Mouse (Mus musculus) midbrain, embryonic 16.5 days (tissue): ENCODE results near the gene Tmem184c. TPM values are rescaled to one million over a fixed set of nuclear protein-coding genes. Genes with fewer than 3 reads are reported as not detected.

Source experiments
- ATAC-seq: fragments of 200-750 bp; cut with Nextera tagmentation; 2 replicates; pipeline ENCODE4 v1.8.0; 2017; ENCODE audit warnings: moderate TSS enrichment
- H3K27ac ChIP-seq: fragments of 300-500 bp; sonication (generic); 2 replicates; pipeline ENCODE4 v1.5.1; 2014; ENCODE audit warnings: mild to moderate bottlenecking, low read length, mixed read lengths
- H3K27me3 ChIP-seq: fragments of 300-500 bp; sonication (generic); 2 replicates; pipeline ENCODE4 v1.6.1; 2014; ENCODE audit warnings: low read depth, low read length, mixed read lengths; ENCODE audit not compliant: control insufficient read depth, insufficient read depth
- H3K36me3 ChIP-seq: fragments of 300-500 bp; sonication (generic); 2 replicates; pipeline ENCODE4 v1.6.1; 2014; ENCODE audit warnings: mild to moderate bottlenecking, low read length, moderate library complexity, mixed read lengths; ENCODE audit not compliant: control insufficient read depth, insufficient read depth
- H3K4me1 ChIP-seq: fragments of 300-500 bp; sonication (generic); 2 replicates; pipeline ENCODE4 v1.6.1; 2014; ENCODE audit warnings: mild to moderate bottlenecking, low read length, mixed read lengths; ENCODE audit not compliant: control insufficient read depth, insufficient read depth
- H3K4me2 ChIP-seq: fragments of 300-500 bp; sonication (generic); 2 replicates; pipeline ENCODE4 v1.6.1; 2014; ENCODE audit warnings: mild to moderate bottlenecking, low read length, mixed read lengths
- H3K4me3 ChIP-seq: fragments of 300-500 bp; sonication (generic); 2 replicates; pipeline ENCODE4 v1.5.1; 2014; ENCODE audit warnings: low read depth, mild to moderate bottlenecking, low read length, moderate library complexity, mixed read lengths
- H3K9ac ChIP-seq: fragments of 300-500 bp; sonication (generic); 2 replicates; pipeline ENCODE4 v1.6.1; 2014; ENCODE audit warnings: low read depth, low read length, mixed read lengths
- H3K9me3 ChIP-seq: fragments of 300-500 bp; sonication (generic); replicated peaks from 2 replicates; pipeline ENCODE4 v1.6.1; 2014; ENCODE audit warnings: mild to moderate bottlenecking, low read length, mixed read lengths; ENCODE audit not compliant: control insufficient read depth, poor library complexity, severe bottlenecking
- WGBS: fragments of 180-500 bp; shearing (Covaris S2); extraction: QIAGEN DNeasy Blood & Tissue Kit; methylation state at CpG from one replicate; pipeline ENCODE4 v1.1.7; 2014; 5-methylcytosine and 5-hydroxymethylcytosine counted together
- polyA plus RNA-seq: library from polyadenylated mRNA; unstranded; fragments of >200 nt; fragmentation: Nextera tagmentation; extraction: Ambion mirVana; gene quantifications from 2 replicates; pipeline ENCODE4 v1.2.1, GENCODE M21; 2015

Gene Tmem184c
- 71.1 and 71.8 TPM in 2 replicates for polyA plus RNA-seq

DNA sequence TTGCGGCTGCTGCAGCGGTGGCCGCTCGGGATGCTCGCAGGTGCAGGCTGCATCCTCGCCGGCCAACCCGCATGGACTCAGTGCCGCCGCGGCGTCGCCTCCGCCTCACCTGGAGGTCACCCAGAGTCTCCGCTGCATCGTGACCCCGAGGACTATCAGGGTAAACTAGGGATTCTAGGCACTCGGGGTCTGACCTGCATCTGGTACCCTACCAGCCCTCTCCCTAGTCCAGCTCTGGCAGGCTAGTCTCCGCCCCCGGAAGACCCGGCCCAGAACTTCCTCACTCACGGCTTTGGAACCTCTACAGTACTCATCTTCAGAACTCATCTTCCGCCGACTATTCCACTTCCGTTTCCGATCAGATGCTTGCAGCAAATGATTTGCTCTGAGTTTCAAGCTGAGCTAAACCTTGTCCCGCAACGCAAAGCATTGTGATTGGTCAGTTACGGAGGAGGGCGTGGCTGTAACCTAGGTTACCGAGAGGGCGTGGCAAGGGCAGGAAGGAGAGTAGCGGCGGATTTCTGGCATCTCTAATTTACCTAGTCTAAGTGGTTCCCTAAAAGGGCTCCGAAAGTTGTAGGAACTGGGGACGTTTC, at the start of gene Tmem184c:
Gene Tmem184c (minus strand): TSS at position 325 of the 596 bp plus-strand sequence.
- ATAC-seq = peak; percentile 99
- Histone ChIP-seq H3K9ac (peak within 1 kb of the TSS; percentile 74), H3K4me1 (peaks cover 18% of the 10 kb centered on the region), H3K36me3 (peaks cover 1% of the 10 kb centered on the region; the same call in 1 of the 2 replicates), H3K27ac (peak within 1 kb of the TSS; percentile 79), H3K27me3 (no peaks in the 10 kb centered on the region), H3K4me3 (peak within 1 kb of the TSS; percentile 71), H3K4me2 (peak within 1 kb of the TSS; percentile 83), H3K9me3 (no peaks in the 10 kb centered on the region)
- under 1% methylated on average over 36 of the region's 36 CpGs for WGBS

DNA sequence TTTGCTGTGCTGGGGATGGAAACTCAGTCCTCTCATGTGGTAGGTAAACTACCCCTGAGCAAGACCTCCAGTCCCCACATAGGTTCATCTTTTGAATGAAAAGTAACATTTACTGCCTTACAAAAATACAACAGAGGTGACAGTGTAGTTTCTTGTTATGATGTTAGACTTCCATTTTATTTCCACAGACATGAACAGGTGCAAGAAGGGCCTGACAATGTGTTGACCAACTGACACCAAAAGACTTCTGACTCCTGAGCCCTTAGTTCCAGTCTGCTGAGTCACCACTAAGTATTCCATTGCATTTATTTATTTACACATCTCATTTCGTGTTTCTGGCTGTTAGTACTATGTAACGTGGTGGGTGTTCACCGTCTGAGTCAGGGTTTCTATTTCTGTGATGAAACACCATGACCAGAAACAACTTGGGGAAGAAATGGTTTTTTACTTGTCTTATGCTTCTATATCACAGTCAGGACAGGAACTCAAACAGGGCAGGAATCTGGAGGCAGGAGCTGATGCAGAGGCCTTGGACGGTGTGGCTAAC, 49.1 kb upstream of the Tmem184c start:
- H3K36me3 ChIP-seq = no peaks in the 10 kb centered on the region
- H3K27ac ChIP-seq = no peak overlapping the region
- ATAC-seq = no peak
- H3K9ac ChIP-seq = no peak overlapping the region
- H3K4me3 ChIP-seq = no peak overlapping the region
- no peak overlapping the region for H3K4me2 ChIP-seq
- WGBS = 78% methylated on average over 4 of the region's 4 CpGs
- no peaks in the 10 kb centered on the region for H3K27me3 ChIP-seq
- no peaks in the 10 kb centered on the region for H3K9me3 ChIP-seq
- H3K4me1 ChIP-seq = no peaks in the 10 kb centered on the region

DNA sequence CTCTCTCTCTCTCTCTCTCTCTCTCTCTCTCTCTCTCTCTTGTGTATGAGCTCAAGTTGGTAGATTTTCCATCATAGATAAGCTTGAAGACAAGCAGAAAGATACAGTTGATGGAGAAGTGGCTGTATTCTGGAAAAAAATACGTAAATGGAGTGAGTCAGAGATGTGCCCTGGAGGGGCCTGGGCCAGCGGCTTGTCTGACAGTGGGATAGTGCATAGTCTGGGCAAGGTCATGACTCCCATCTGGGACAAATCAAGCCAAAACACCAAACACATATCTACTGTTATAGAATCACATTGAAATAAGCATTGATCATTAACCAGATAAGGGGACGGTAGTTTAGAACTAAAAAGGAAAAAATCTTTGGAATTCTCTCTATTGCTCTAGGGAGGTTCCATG, 47.9 kb upstream of the Tmem184c start:
- H3K27me3 ChIP-seq = no peaks in the 10 kb centered on the region
- no peaks in the 10 kb centered on the region for H3K4me1 ChIP-seq
- no peak overlapping the region for H3K27ac ChIP-seq
- no peaks in the 10 kb centered on the region for H3K9me3 ChIP-seq
- H3K9ac ChIP-seq = no peak overlapping the region
- ATAC-seq = no peak
- 87% methylated on average over 3 of the region's 3 CpGs for WGBS
- H3K4me3 ChIP-seq = no peak overlapping the region
- H3K4me2 ChIP-seq = no peak overlapping the region
- no peaks in the 10 kb centered on the region for H3K36me3 ChIP-seq

DNA sequence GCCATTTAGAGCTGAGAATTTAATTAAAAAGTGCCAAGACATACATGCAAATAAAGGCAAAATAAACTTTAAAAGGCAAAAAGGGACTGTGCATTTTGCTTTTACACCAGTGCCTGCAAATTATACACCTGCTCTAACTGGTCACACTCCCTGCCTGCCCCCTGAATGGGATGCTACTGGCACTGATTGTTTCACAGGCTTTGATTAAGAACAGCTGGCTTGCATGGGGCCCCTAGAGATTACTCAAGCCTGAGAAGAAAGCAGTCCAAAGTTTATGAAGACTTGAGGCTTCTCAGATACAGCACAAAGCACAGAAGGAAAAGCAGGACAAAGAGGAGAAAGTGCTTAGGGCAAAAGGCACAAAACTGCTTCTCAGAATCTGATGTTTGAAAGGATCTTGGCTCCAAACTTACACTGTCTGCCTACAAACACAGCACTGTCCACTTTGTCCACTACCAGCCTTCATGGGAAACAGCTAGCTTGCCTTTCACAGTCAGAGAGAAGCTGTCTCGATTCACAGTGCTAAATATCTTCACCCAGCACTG, 40.2 kb upstream of the Tmem184c start:
- Histone ChIP-seq H3K27ac (no peak overlapping the region), H3K9me3 (no peaks in the 10 kb centered on the region), H3K4me2 (no peak overlapping the region), H3K4me1 (no peaks in the 10 kb centered on the region), H3K9ac (no peak overlapping the region), H3K36me3 (no peaks in the 10 kb centered on the region), H3K4me3 (no peak overlapping the region), H3K27me3 (no peaks in the 10 kb centered on the region)
- no peak for ATAC-seq
- WGBS = 62% methylated on average over 1 of the region's 1 CpGs

DNA sequence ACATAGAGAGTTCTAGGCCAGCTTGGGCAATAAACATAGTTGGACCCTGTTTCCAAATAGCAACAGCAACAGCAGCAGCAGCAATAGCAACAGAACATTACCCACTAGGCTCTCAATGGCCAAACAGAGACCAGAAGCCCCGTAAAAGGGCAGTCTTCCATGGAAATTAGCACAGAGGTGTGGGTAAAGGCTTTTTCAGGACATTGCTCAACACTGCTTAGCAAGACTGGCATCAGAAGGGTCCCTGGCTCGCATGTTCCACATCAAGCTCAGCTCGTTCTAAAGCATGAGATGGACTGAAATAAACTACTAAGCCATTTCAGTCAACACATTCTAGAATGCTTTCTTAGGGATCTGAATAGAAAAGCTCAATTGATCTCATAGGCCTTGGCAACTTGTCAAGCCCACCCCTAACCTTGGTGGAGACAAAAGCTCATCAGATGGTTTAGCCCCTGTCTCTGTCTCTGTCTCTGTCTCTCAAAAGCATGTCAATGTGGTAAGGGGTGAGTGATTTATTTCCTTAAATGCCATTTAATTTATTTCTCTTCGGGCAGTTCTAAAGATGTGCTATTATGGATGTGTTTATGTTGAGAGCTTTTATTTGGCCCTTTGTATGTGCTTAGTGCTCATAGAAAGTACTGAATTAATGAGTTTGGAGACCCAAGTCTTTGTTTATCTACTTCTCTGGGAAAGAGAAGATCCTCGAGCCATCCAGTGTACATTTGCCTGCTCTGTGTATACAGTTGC, 29.8 kb upstream of the Tmem184c start:
- no peak for ATAC-seq
- Histone ChIP-seq H3K9ac (no peak overlapping the region), H3K36me3 (no peaks in the 10 kb centered on the region), H3K9me3 (no peaks in the 10 kb centered on the region), H3K4me3 (no peak overlapping the region), H3K27me3 (no peaks in the 10 kb centered on the region), H3K27ac (no peak overlapping the region), H3K4me2 (no peak overlapping the region), H3K4me1 (no peaks in the 10 kb centered on the region)
- WGBS = 61% methylated on average over 5 of the region's 5 CpGs

DNA sequence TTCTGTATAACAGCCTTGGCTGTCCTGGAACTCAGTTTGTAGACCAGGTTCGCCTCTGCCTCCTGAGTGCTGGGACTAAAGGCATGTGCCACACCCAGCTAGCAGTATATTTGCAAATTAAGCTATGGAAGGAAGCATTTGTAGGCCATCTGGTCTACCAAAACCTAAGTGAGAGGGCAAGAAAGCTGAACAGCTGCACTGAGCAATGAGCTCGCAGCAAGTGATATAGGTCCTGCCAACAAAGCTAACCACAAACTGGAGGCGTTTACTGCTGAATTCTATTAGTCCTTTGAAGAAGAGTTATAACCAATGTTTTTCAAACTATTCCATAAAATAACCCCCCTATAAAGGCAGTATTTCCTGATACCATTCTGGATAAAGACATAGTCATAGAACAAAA, 27.1 kb upstream of the Tmem184c start:
- no peak overlapping the region for H3K4me3 ChIP-seq
- WGBS = 93% methylated on average over 3 of the region's 3 CpGs
- H3K27ac ChIP-seq = no peak overlapping the region
- H3K27me3 ChIP-seq = no peaks in the 10 kb centered on the region
- H3K4me2 ChIP-seq = no peak overlapping the region
- ATAC-seq = no peak
- no peaks in the 10 kb centered on the region for H3K9me3 ChIP-seq
- no peaks in the 10 kb centered on the region for H3K36me3 ChIP-seq
- no peak overlapping the region for H3K9ac ChIP-seq
- H3K4me1 ChIP-seq = no peaks in the 10 kb centered on the region

DNA sequence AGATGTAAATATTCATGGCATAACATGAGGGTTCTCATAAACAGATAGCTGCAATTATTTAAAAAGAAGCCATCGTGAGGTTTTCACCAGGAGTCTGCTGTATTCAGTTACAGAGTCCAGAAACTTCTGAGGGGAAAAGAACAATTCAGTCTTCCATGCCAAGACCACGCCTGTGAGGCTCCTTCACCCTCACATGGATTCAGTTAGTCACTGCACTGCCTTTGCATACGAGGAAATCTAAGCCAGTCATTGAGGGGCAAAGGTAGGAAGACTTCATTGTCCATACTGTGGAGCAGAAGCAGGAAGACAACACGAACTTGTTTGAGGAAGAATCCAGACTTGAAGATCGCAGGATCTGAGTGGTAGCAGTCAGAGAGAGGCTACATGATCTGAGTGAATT, 23.5 kb upstream of the Tmem184c start:
- no peak for ATAC-seq
- H3K9me3 ChIP-seq = no peaks in the 10 kb centered on the region
- WGBS = 80% methylated on average over 5 of the region's 5 CpGs

DNA sequence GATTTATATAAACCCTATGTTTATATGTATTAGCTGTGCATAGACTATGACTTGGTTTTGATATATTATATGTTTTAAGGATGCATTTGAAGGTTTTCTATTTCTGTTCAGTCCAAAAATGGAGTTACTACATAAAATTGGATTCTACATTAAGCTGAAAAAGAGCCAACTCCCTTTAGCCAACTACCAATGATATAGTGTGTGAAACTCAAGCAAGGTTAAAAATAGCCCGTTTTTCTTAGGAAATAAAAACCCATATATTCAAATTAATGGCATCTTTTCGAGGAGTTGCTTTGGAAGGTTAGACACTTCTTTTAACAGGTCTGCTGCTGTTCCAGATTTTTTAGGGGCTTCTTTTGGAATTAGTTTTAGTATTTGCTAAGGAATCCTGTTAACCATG, 22.7 kb upstream of the Tmem184c start:
- Histone ChIP-seq H3K36me3 (no peaks in the 10 kb centered on the region), H3K9me3 (no peaks in the 10 kb centered on the region), H3K27ac (no peak overlapping the region), H3K9ac (no peak overlapping the region), H3K4me2 (no peak overlapping the region), H3K4me3 (no peak overlapping the region), H3K4me1 (no peaks in the 10 kb centered on the region), H3K27me3 (no peaks in the 10 kb centered on the region)
- ATAC-seq = no peak
- 88% methylated on average over 2 of the region's 2 CpGs for WGBS

More for the DNA sequence above, 23.5 kb upstream of the Tmem184c start:
- Histone ChIP-seq H3K36me3 (no peaks in the 10 kb centered on the region), H3K4me3 (no peak overlapping the region), H3K27ac (no peak overlapping the region), H3K4me1 (no peaks in the 10 kb centered on the region), H3K4me2 (no peak overlapping the region), H3K9ac (no peak overlapping the region), H3K27me3 (no peaks in the 10 kb centered on the region)

DNA sequence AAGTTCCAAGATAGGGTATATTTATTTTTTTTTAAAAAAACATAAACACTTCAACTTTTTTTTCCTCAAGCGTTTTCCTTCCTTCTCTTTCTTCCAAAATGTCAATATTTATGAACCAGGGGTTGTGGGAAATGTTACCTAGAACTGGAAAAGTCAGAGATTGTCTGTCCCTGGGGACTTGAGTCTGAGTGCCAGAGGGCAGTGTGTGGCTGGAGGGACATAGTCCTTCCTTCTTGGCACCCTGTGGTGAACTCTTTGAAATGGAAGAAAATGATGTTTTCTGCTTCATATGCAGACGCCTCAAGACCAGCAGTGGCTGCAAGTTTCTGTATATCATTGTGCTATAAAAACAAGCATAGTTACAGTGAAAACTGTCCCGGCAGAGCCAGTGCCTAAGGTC, 20.2 kb upstream of the Tmem184c start:
- 47% methylated on average over 3 of the region's 3 CpGs for WGBS
- ATAC-seq = no peak

More for the DNA sequence above, 20.2 kb upstream of the Tmem184c start:
- no peaks in the 10 kb centered on the region for H3K9me3 ChIP-seq
- no peak overlapping the region for H3K4me2 ChIP-seq
- no peaks in the 10 kb centered on the region for H3K36me3 ChIP-seq
- no peak overlapping the region for H3K27ac ChIP-seq
- no peaks in the 10 kb centered on the region for H3K4me1 ChIP-seq
- H3K9ac ChIP-seq = no peak overlapping the region
- no peaks in the 10 kb centered on the region for H3K27me3 ChIP-seq
- no peak overlapping the region for H3K4me3 ChIP-seq
